Mouse (Mus musculus): ENCODE results near the gene Gm17324. TPM values are rescaled to one million over a fixed set of nuclear protein-coding genes. Genes with fewer than 3 reads are reported as not detected.

The Gm17324 gene
- polyA plus RNA-seq, 1 experiment from 2014 or later: 0.48 TPM

- Histone ChIP-seq H3K4me2 (ENCODE audit: low read depth, low read length) (peak within 1 kb of the TSS; percentile 98), H3K9me3 (ENCODE audit: control insufficient read depth, low read length) (no peaks in the 10 kb centered on the region), H3K27ac (ENCODE audit: low read length) (no peak within 1 kb of the TSS), H3K4me1 (ENCODE audit: control insufficient read depth, insufficient read depth, low read length) (no peaks in the 10 kb centered on the region), H3K9ac (ENCODE audit: low read depth, low read length) (peak within 1 kb of the TSS; percentile 75), H3K4me3 (ENCODE audit: low read length) (peak within 1 kb of the TSS; percentile 64), H3K27me3 (replicated peaks; ENCODE audit: control insufficient read depth, insufficient read depth, low read length) (peaks cover 20% of the 10 kb centered on the region), H3K36me3 (ENCODE audit: control insufficient read depth, insufficient read depth, low read length) (no peaks in the 10 kb centered on the region)
- ATAC-seq: peak; percentile 79
- under 1% methylated on average over 81 of the region's 81 CpGs for WGBS
These were observed 5.8 kb downstream of the Gm17324 start, which contains the start of gene Cgas for GRCm38 (mm10) chr9:78442579-78443392. Gene Cgas, minus strand, starts transcription at chr9:78443237.

- 5% methylated on average over 9 of the region's 9 CpGs for WGBS
- H3K4me1 ChIP-seq (ENCODE audit: control insufficient read depth, insufficient read depth, low read length): no peaks in the 10 kb centered on the region
- H3K9ac ChIP-seq (ENCODE audit: low read depth, low read length): peak overlapping the region; percentile 75
- no peak overlapping the region for H3K27ac ChIP-seq (ENCODE audit: low read length)
- peak overlapping the region; percentile 64 for H3K4me3 ChIP-seq (ENCODE audit: low read length)
- peaks cover 20% of the 10 kb centered on the region for H3K27me3 ChIP-seq (replicated peaks; ENCODE audit: control insufficient read depth, insufficient read depth, low read length)
- peak overlapping the region; percentile 98 for H3K4me2 ChIP-seq (ENCODE audit: low read depth, low read length)
- H3K36me3 ChIP-seq (ENCODE audit: control insufficient read depth, insufficient read depth, low read length): no peaks in the 10 kb centered on the region
- peak; percentile 48 for ATAC-seq
- no peaks in the 10 kb centered on the region for H3K9me3 ChIP-seq (ENCODE audit: control insufficient read depth, low read length)
These were observed 6.4 kb downstream of the Gm17324 start for GRCm38 (mm10) chr9:78442237-78442578.

GRCm38 (mm10) chr9:78439426-78439825, 9.2 kb downstream of the Gm17324 start:
- Histone ChIP-seq H3K4me1 (ENCODE audit: control insufficient read depth, insufficient read depth, low read length) (no peaks in the 10 kb centered on the region), H3K9ac (ENCODE audit: low read depth, low read length) (no peak overlapping the region), H3K4me2 (ENCODE audit: low read depth, low read length) (no peak overlapping the region), H3K9me3 (ENCODE audit: control insufficient read depth, low read length) (no peaks in the 10 kb centered on the region), H3K27ac (ENCODE audit: low read length) (no peak overlapping the region), H3K36me3 (ENCODE audit: control insufficient read depth, insufficient read depth, low read length) (no peaks in the 10 kb centered on the region), H3K4me3 (ENCODE audit: low read length) (no peak overlapping the region), H3K27me3 (replicated peaks; ENCODE audit: control insufficient read depth, insufficient read depth, low read length) (peaks cover 15% of the 10 kb centered on the region)
- ATAC-seq: no peak
- 76% methylated on average over 5 of the region's 5 CpGs for WGBS

- WGBS: 88% methylated on average over 5 of the region's 5 CpGs
- H3K27me3 ChIP-seq (replicated peaks; ENCODE audit: control insufficient read depth, insufficient read depth, low read length): no peaks in the 10 kb centered on the region
- no peaks in the 10 kb centered on the region for H3K36me3 ChIP-seq (ENCODE audit: control insufficient read depth, insufficient read depth, low read length)
- no peaks in the 10 kb centered on the region for H3K4me1 ChIP-seq (ENCODE audit: control insufficient read depth, insufficient read depth, low read length)
- H3K9me3 ChIP-seq (ENCODE audit: control insufficient read depth, low read length): no peaks in the 10 kb centered on the region
- H3K9ac ChIP-seq (ENCODE audit: low read depth, low read length): no peak overlapping the region
- no peak overlapping the region for H3K4me3 ChIP-seq (ENCODE audit: low read length)
- no peak overlapping the region for H3K4me2 ChIP-seq (ENCODE audit: low read depth, low read length)
- no peak overlapping the region for H3K27ac ChIP-seq (ENCODE audit: low read length)
- no peak for ATAC-seq
These were observed 16.1 kb downstream of the Gm17324 start for GRCm38 (mm10) chr9:78432471-78432870.

- no peak for ATAC-seq
- no peak overlapping the region for H3K27ac ChIP-seq (ENCODE audit: low read length)
- no peak overlapping the region for H3K4me2 ChIP-seq (ENCODE audit: low read depth, low read length)
- no peaks in the 10 kb centered on the region for H3K27me3 ChIP-seq (replicated peaks; ENCODE audit: control insufficient read depth, insufficient read depth, low read length)
- H3K4me3 ChIP-seq (ENCODE audit: low read length): no peak overlapping the region
- no peaks in the 10 kb centered on the region for H3K9me3 ChIP-seq (ENCODE audit: control insufficient read depth, low read length)
- H3K36me3 ChIP-seq (ENCODE audit: control insufficient read depth, insufficient read depth, low read length): no peaks in the 10 kb centered on the region
- no peak overlapping the region for H3K9ac ChIP-seq (ENCODE audit: low read depth, low read length)
- no peaks in the 10 kb centered on the region for H3K4me1 ChIP-seq (ENCODE audit: control insufficient read depth, insufficient read depth, low read length)
- WGBS: 72% methylated on average over 6 of the region's 6 CpGs
These were observed 18.1 kb downstream of the Gm17324 start for GRCm38 (mm10) chr9:78430486-78430885.

GRCm38 (mm10) chr9:78429551-78429950, 19.0 kb downstream of the Gm17324 start:
- ATAC-seq: no peak
- no peaks in the 10 kb centered on the region for H3K36me3 ChIP-seq (ENCODE audit: control insufficient read depth, insufficient read depth, low read length)
- WGBS: 65% methylated on average over 2 of the region's 2 CpGs
- H3K27ac ChIP-seq (ENCODE audit: low read length): no peak overlapping the region
- no peak overlapping the region for H3K9ac ChIP-seq (ENCODE audit: low read depth, low read length)
- no peaks in the 10 kb centered on the region for H3K9me3 ChIP-seq (ENCODE audit: control insufficient read depth, low read length)
- no peaks in the 10 kb centered on the region for H3K27me3 ChIP-seq (replicated peaks; ENCODE audit: control insufficient read depth, insufficient read depth, low read length)
- no peaks in the 10 kb centered on the region for H3K4me1 ChIP-seq (ENCODE audit: control insufficient read depth, insufficient read depth, low read length)
- H3K4me2 ChIP-seq (ENCODE audit: low read depth, low read length): no peak overlapping the region
- no peak overlapping the region for H3K4me3 ChIP-seq (ENCODE audit: low read length)

DNA sequence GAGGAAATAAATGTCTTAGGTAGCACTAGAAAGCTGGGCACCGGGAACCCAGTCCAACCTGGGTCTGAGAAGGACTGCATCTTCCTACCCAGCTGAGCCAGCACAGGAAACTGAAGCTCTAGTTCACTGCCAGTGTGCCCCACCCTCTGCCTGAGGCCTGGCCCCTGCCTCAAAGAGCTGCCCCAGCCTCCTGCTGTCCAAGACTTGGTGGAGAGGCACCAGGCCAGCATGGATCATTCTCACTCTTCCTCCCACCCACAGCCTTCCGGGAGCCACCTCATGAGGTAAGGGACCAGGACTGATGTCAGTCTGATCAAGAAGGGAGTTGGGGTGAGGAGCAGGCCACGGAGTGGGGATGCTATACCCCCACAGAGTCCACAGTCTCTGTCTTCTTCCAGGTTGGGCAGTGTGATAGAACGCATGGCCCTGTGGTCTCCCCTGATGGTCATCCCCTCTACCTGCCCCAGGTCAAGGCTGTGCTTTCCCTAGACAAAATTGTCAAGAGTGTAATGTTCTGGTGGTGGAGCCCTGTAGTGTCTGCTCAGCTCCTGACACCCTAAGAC, 19.6 kb downstream of the Gm17324 start:
- Histone ChIP-seq H3K27me3 (replicated peaks; ENCODE audit: control insufficient read depth, insufficient read depth, low read length) (no peaks in the 10 kb centered on the region), H3K9ac (ENCODE audit: low read depth, low read length) (no peak overlapping the region), H3K9me3 (ENCODE audit: control insufficient read depth, low read length) (no peaks in the 10 kb centered on the region), H3K4me1 (ENCODE audit: control insufficient read depth, insufficient read depth, low read length) (no peaks in the 10 kb centered on the region), H3K27ac (ENCODE audit: low read length) (no peak overlapping the region), H3K36me3 (ENCODE audit: control insufficient read depth, insufficient read depth, low read length) (no peaks in the 10 kb centered on the region), H3K4me2 (ENCODE audit: low read depth, low read length) (no peak overlapping the region), H3K4me3 (ENCODE audit: low read length) (no peak overlapping the region)
- 82% methylated on average over 4 of the region's 4 CpGs for WGBS
- no peak for ATAC-seq

GRCm38 (mm10) chr9:78428185-78428584, 20.4 kb downstream of the Gm17324 start:
- Histone ChIP-seq H3K9me3 (ENCODE audit: control insufficient read depth, low read length) (no peaks in the 10 kb centered on the region), H3K27me3 (replicated peaks; ENCODE audit: control insufficient read depth, insufficient read depth, low read length) (no peaks in the 10 kb centered on the region), H3K36me3 (ENCODE audit: control insufficient read depth, insufficient read depth, low read length) (no peaks in the 10 kb centered on the region), H3K4me2 (ENCODE audit: low read depth, low read length) (no peak overlapping the region), H3K9ac (ENCODE audit: low read depth, low read length) (no peak overlapping the region), H3K4me3 (ENCODE audit: low read length) (no peak overlapping the region), H3K27ac (ENCODE audit: low read length) (no peak overlapping the region), H3K4me1 (ENCODE audit: control insufficient read depth, insufficient read depth, low read length) (no peaks in the 10 kb centered on the region)
- 82% methylated on average over 6 of the region's 6 CpGs for WGBS
- no peak for ATAC-seq

DNA sequence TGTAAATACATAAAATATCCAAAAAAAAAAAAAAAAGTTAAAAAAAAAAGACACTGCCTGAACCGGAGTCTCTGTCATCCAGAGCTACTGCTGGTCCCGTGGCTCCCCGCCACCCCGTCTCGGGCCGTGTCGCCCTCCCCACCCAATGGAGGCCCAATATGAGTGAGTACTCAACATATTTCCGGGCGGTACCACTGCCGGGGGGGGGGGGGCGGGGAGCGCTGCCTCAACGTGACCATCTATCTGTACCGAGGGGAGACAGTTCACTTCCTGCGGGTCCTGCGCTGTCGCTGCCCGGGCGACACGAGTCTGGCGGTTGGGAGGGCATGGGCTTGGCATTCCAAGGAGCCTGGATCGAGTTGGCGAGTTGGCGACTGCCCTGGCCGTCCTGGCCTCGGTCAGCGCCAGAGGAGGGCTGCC, 21.2 kb downstream of the Gm17324 start:
- 17% methylated on average over 24 of the region's 27 CpGs for WGBS
- Histone ChIP-seq H3K27me3 (replicated peaks; ENCODE audit: control insufficient read depth, insufficient read depth, low read length) (no peaks in the 10 kb centered on the region), H3K9ac (ENCODE audit: low read depth, low read length) (peak overlapping the region; percentile 53), H3K27ac (ENCODE audit: low read length) (no peak overlapping the region), H3K9me3 (ENCODE audit: control insufficient read depth, low read length) (no peaks in the 10 kb centered on the region), H3K36me3 (ENCODE audit: control insufficient read depth, insufficient read depth, low read length) (no peaks in the 10 kb centered on the region), H3K4me1 (ENCODE audit: control insufficient read depth, insufficient read depth, low read length) (no peaks in the 10 kb centered on the region), H3K4me3 (ENCODE audit: low read length) (peak overlapping the region; percentile 39), H3K4me2 (ENCODE audit: low read depth, low read length) (peak overlapping the region; percentile 69)
- ATAC-seq: peak; percentile 36; the same call in 1 of the 2 replicates

All from intestine, embryonic 16.5 days (tissue).